Mouse (Mus musculus) embryo, embryonic 9.5 days (tissue): ENCODE data around the gene Tnnt2.

Experiments used
- DNase-seq: peaks from one replicate; pipeline ENCODE4 v3.0.0-alpha.2; 2017; ENCODE audit errors: extremely low spot score

Tnnt2 gene

GRCm38 (mm10) chr1:135855344-135855687 is 19.2 kb downstream of the Tnnt2 start:
- no peak for DNase-seq

- no peak for DNase-seq
Measured at GRCm38 (mm10) chr1:135856070-135856469, 19.9 kb downstream of the Tnnt2 start.

GRCm38 (mm10) chr1:135857137-135857775 is 21.1 kb downstream of the Tnnt2 start:
- DNase-seq: no peak

GRCm38 (mm10) chr1:135858533-135858932 is 22.4 kb downstream of the Tnnt2 start:
- DNase-seq: no peak

- DNase-seq: no peak
Measured at GRCm38 (mm10) chr1:135861091-135861490, 24.9 kb downstream of the Tnnt2 start.

GRCm38 (mm10) chr1:135861980-135862552 is 25.9 kb downstream of the Tnnt2 start:
- DNase-seq: no peak

- no peak for DNase-seq
Measured at GRCm38 (mm10) chr1:135862561-135862960, 26.4 kb downstream of the Tnnt2 start.

- no peak for DNase-seq
Measured at GRCm38 (mm10) chr1:135863786-135864335, 27.7 kb downstream of the Tnnt2 start.

GRCm38 (mm10) chr1:135864830-135865229 is 28.7 kb downstream of the Tnnt2 start:
- no peak for DNase-seq

- peak; percentile 84 for DNase-seq
Measured at GRCm38 (mm10) chr1:135865518-135866194, 29.5 kb downstream of the Tnnt2 start.

- no peak for DNase-seq
Measured at GRCm38 (mm10) chr1:135868570-135868969, 32.4 kb downstream of the Tnnt2 start.

GRCm38 (mm10) chr1:135872991-135873390 is 36.8 kb downstream of the Tnnt2 start:
- no peak for DNase-seq

GRCm38 (mm10) chr1:135877248-135877647 is 41.1 kb downstream of the Tnnt2 start:
- no peak for DNase-seq

GRCm38 (mm10) chr1:135882385-135883109 is 46.4 kb downstream of the Tnnt2 start:
- peak; percentile 55 for DNase-seq

GRCm38 (mm10) chr1:135889461-135890185 is 53.5 kb downstream of the Tnnt2 start:
- DNase-seq: no peak

GRCm38 (mm10) chr1:135891424-135892216 is 55.5 kb downstream of the Tnnt2 start:
- DNase-seq: no peak

GRCm38 (mm10) chr1:135892233-135892632 is 56.1 kb downstream of the Tnnt2 start:
- no peak for DNase-seq

GRCm38 (mm10) chr1:135892764-135893163 is 56.6 kb downstream of the Tnnt2 start:
- DNase-seq: no peak

GRCm38 (mm10) chr1:135893377-135893776 is 57.2 kb downstream of the Tnnt2 start:
- DNase-seq: no peak

- DNase-seq: no peak
Measured at GRCm38 (mm10) chr1:135895367-135895766, 59.2 kb downstream of the Tnnt2 start.

- no peak for DNase-seq
Measured at GRCm38 (mm10) chr1:135899295-135899694, 63.1 kb downstream of the Tnnt2 start.
